Comparison of ENCODE assay signal across 19 mouse cellular contexts in the genomic region with DNA sequence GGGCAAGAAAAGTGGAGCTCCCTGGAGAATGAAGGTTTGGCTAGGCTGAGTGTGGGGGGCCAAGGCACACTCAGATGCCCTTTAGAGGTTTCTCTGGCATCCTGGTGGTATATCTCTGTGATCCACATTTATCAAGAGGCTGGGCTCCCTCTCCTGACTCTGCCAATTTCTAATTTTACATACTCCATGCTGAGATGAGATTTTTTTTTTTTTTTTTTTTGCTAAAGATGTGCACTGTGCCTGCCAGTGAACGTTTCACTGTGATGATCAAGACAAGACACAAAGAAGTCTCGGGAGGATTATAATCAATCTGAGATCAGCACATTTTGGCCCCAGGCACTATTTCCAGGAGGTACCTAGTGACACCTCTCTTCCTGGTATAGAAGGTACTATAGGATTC. TPM values are rescaled to one million over a fixed set of nuclear protein-coding genes. Genes with fewer than 3 reads are reported as not detected.
"Had no signal": no experiment of that assay in that cellular context is flagged by ENCODE, and none has a peak within 500 bp of the region (broad histone marks: within the 10 kb centered on the region; RNA-seq: fewer than 3 reads in every experiment).

No protein-coding gene starts in this region.

- H3K9me3 ChIP-seq: midbrain, embryonic 10.5 days; midbrain, embryonic 12.5 days; neural tube, embryonic 13.5 days; neural tube, embryonic 15.5 days had no signal

- H3K9ac ChIP-seq: lung, embryonic 14.5 days; midbrain, embryonic 12.5 days; neural tube, embryonic 13.5 days; neural tube, embryonic 15.5 days had no signal

- H3K36me3 ChIP-seq: midbrain, embryonic 10.5 days; midbrain, embryonic 12.5 days; neural tube, embryonic 13.5 days; neural tube, embryonic 15.5 days had no signal

- H3K4me1 ChIP-seq: neural tube, embryonic 13.5 days; neural tube, embryonic 15.5 days had no signal

- H3K4me2 ChIP-seq: lung, embryonic 14.5 days; midbrain, embryonic 12.5 days; neural tube, embryonic 13.5 days; neural tube, embryonic 15.5 days had no signal

- H3K4me3 ChIP-seq: midbrain, embryonic 10.5 days; midbrain, embryonic 12.5 days; myocyte; neural tube, embryonic 13.5 days; neural tube, embryonic 15.5 days had no signal

- H3K27ac ChIP-seq: midbrain, embryonic 10.5 days; midbrain, embryonic 12.5 days; neural tube, embryonic 13.5 days; neural tube, embryonic 15.5 days had no signal

- DNase-seq: lung, adult 18-20 months; lung, embryonic 14.5 days; lung, postnatal 10 days; lung, postnatal 4 days; retina, postnatal 1 day; right cerebral cortex, adult 18-20 months; right cerebral cortex, postnatal 25 days; right cerebral cortex, postnatal 4 days; spleen, adult 18-20 months; thymus, adult 18-20 months; thymus, postnatal 14 days; thymus, postnatal 36 days had no signal

- H3K27me3 ChIP-seq: midbrain, embryonic 12.5 days; neural tube, embryonic 13.5 days; neural tube, embryonic 15.5 days had no signal

RNA-seq across cellular contexts. Expression of a gene that starts 46.2 kb away (rescaled TPM):
- total RNA-seq: megakaryocyte, adult 5-6 weeks; megakaryocyte-erythroid progenitor cell, adult 5-6 weeks had no signal
